Mouse (Mus musculus) central nervous system, embryonic 18 days (tissue): ENCODE measurements around the gene Vmn1r196. TPM values are rescaled to one million over a fixed set of nuclear protein-coding genes. Genes with fewer than 3 reads are reported as not detected.

Source experiments
- polyA plus RNA-seq: library from polyadenylated mRNA; depleted of rRNA; stranded (reverse); fragments of >200 nt; gene quantifications from 2 replicates; pipeline ENCODE4 v1.2.3, GENCODE M21; 2012; rRNA removed

The Vmn1r196 gene
- not detected in 2 replicates for polyA plus RNA-seq

GRCm38 (mm10) chr13:22289620-22290019, at the start of gene Vmn1r196:
Gene Vmn1r196, plus strand, starts transcription at chr13:22289920.

GRCm38 (mm10) chr13:22243915-22244314, 45.8 kb upstream of the Vmn1r196 start, which contains the start of gene Vmn1r194:
Gene Vmn1r194, plus strand, starts transcription at chr13:22244215.

GRCm38 (mm10) chr13:22270222-22270621, 19.5 kb upstream of the Vmn1r196 start, which contains the start of gene Vmn1r195:
Gene Vmn1r195, plus strand, starts transcription at chr13:22270522.

GRCm38 (mm10) chr13:22324289-22324688, 34.6 kb downstream of the Vmn1r196 start, which contains the start of gene Vmn1r197:
Gene Vmn1r197, plus strand, starts transcription at chr13:22324589.

Other genes with a start within 250 kb of the Vmn1r196 start
- 7.9 and 9.4 TPM in 2 replicates for gene Hist1h4i, start 248.6 kb upstream of the Vmn1r196 start, polyA plus RNA-seq
- gene Hist1h2ag, start 247.0 kb upstream of the Vmn1r196 start, polyA plus RNA-seq: 6.1 and 6.9 TPM in 2 replicates
- gene Hist1h2bj, start 246.7 kb upstream of the Vmn1r196 start, polyA plus RNA-seq: 3.2 and 4.0 TPM in 2 replicates
- gene Vmn1r188, start 205.5 kb upstream of the Vmn1r196 start, polyA plus RNA-seq: 0.01 TPM in 2 replicates
- not detected in 2 replicates for gene Vmn1r189, start 184.1 kb upstream of the Vmn1r196 start, polyA plus RNA-seq
- gene Vmn1r191, start 106.0 kb upstream of the Vmn1r196 start, polyA plus RNA-seq: not detected in 2 replicates
- not detected in 2 replicates for gene Vmn1r192, start 98.8 kb upstream of the Vmn1r196 start, polyA plus RNA-seq
- gene Vmn1r193, start 66.8 kb upstream of the Vmn1r196 start, polyA plus RNA-seq: not detected in 2 replicates
- gene Vmn1r194, start 45.7 kb upstream of the Vmn1r196 start, polyA plus RNA-seq: not detected in 2 replicates
- not detected in 2 replicates for gene Vmn1r195, start 19.4 kb upstream of the Vmn1r196 start, polyA plus RNA-seq
- not detected in 2 replicates for gene Vmn1r197, start 34.7 kb downstream of the Vmn1r196 start, polyA plus RNA-seq
- gene Vmn1r198, start 60.4 kb downstream of the Vmn1r196 start, polyA plus RNA-seq: not detected in 2 replicates
- not detected in 2 replicates for gene Vmn1r199, start 89.9 kb downstream of the Vmn1r196 start, polyA plus RNA-seq
- gene Vmn1r200, start 100.5 kb downstream of the Vmn1r196 start, polyA plus RNA-seq: 0.05 TPM in 2 replicates
- not detected in 2 replicates for gene Vmn1r201, start 182.0 kb downstream of the Vmn1r196 start, polyA plus RNA-seq
- gene Vmn1r202, start 215.5 kb downstream of the Vmn1r196 start, polyA plus RNA-seq: 0.01 TPM in 1 of 2 replicates, not detected in the other
- not detected in 2 replicates for gene Vmn1r203, start 228.2 kb downstream of the Vmn1r196 start, polyA plus RNA-seq